12 mouse cellular contexts compared by ENCODE assay signal in the genomic region with DNA sequence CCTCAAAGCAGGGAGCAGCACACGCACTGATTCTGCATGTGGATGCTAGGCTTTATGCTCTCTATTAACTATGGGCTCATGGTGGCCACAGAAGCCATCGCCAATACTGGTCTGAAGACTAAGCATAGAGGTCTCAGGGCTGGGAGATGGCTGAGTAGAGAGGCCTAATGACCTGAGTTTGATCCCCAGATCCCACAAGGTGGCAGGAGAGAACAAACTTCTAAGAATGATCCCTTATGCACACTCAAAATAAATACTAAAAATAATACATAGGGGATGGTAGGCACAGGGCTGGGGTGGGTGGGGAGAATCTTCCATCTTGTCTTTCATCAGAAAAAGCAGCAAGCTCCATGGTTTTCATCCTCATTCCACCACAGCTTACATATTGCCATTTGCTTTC.
A peak's percentile ranks its signal among the peaks of the same experiment; 100 is the strongest.
DNase-seq lines count a peak whose midpoint lies in the region; ATAC-seq and TF ChIP-seq lines count a peak whose summit lies in the region.
"Had no signal": no experiment of that assay in that cellular context is flagged by ENCODE, and none has a peak within 500 bp of the region (broad histone marks: within the 10 kb centered on the region; RNA-seq: fewer than 3 reads in every experiment).

No protein-coding gene starts in this region.

- ATAC-seq in heart, postnatal 0 days (ENCODE audit: insufficient read depth, low read depth): peak; percentile 51
- ATAC-seq in liver, embryonic 14.5 days (ENCODE audit: insufficient read depth): no peak
- no peak for ATAC-seq in liver, embryonic 11.5 days (replicated peaks; ENCODE audit: low FRiP score)
- ATAC-seq in Patski: no peak
- ATAC-seq in megakaryocyte-erythroid progenitor cell, adult 5-6 weeks (replicated peaks; ENCODE audit: low FRiP score, low TSS enrichment, poor library complexity, severe bottlenecking): no peak

- peak; percentile 36 for DNase-seq in heart, postnatal 0 days (ENCODE audit: low spot score)
- DNase-seq in heart, embryonic 10.5 days (ENCODE audit: low spot score): no peak
- DNase-seq in liver, embryonic 14.5 days (ENCODE audit: low read depth in 3 of 3, low spot score in 3 of 3): no peak
- no peak for DNase-seq in liver, embryonic 11.5 days (ENCODE audit: low spot score)
- DNase-seq in 416B (ENCODE audit: low read depth): peak; percentile 61
- no peak for DNase-seq in Patski (ENCODE audit: low read depth, low spot score)
- DNase-seq in embryo, embryonic 10 days (ENCODE audit: low spot score): no peak
- DNase-seq: cerebellum, adult 11-12 months had no signal

- in situ Hi-C loops in Patski (cut with MboI; ENCODE audit: low pct_unique_long_range_greater_than_20kb): no loop called here

- no peak overlapping the region for H3K9ac ChIP-seq in heart, postnatal 0 days (replicated peaks; ENCODE audit: low read depth, low read length)
- H3K9ac ChIP-seq in liver, embryonic 14.5 days (replicated peaks): no peak overlapping the region
- no peak overlapping the region for H3K9ac ChIP-seq in liver, embryonic 11.5 days (ENCODE audit: low read depth, low read length)
- H3K9ac ChIP-seq: kidney, embryonic 15.5 days; limb, embryonic 12.5 days; lung, embryonic 15.5 days had no signal

- CTCF ChIA-PET in Patski (lab: Charles Lee): no interaction called here

- no peak overlapping the region for H3K27ac ChIP-seq in heart, postnatal 0 days (ENCODE audit: low read depth)
- no peak overlapping the region for H3K27ac ChIP-seq in heart, embryonic 10.5 days
- no peak overlapping the region for H3K27ac ChIP-seq in liver, embryonic 14.5 days
- H3K27ac ChIP-seq in liver, embryonic 11.5 days (ENCODE audit: low read depth, low read length): no peak overlapping the region
- H3K27ac ChIP-seq: kidney, embryonic 15.5 days; limb, embryonic 12.5 days; lung, embryonic 15.5 days had no signal

- no peak overlapping the region for H3K4me2 ChIP-seq in heart, postnatal 0 days (ENCODE audit: low read depth, low read length)
- no peak overlapping the region for H3K4me2 ChIP-seq in liver, embryonic 14.5 days (ENCODE audit: low read depth)
- no peak overlapping the region for H3K4me2 ChIP-seq in liver, embryonic 11.5 days
- H3K4me2 ChIP-seq: kidney, embryonic 15.5 days; limb, embryonic 12.5 days; lung, embryonic 15.5 days had no signal

- POLR2A ChIA-PET in Patski (lab: Charles Lee): no interaction called here

- TF ChIP-seq EP300 in heart, postnatal 0 days (IDR thresholded peaks at IDR 0.05; ENCODE audit: low read depth): no peak
- TF ChIP-seq EP300 in liver, embryonic 14.5 days (IDR thresholded peaks at IDR 0.05; ENCODE audit: low read depth): no peak

- H3K4me1 ChIP-seq in heart, postnatal 0 days (ENCODE audit: control insufficient read depth, insufficient read depth): no peaks in the 10 kb centered on the region
- peaks cover 5% of the 10 kb centered on the region; the same call in 1 of the 2 replicates for H3K4me1 ChIP-seq in heart, embryonic 10.5 days
- 0 out of 4 replicates have a peak, but pooled peaks cover 0 to 2% of the 10 kb centered on the region in 2 experiments for H3K4me1 ChIP-seq in liver, embryonic 14.5 days (replicated peaks; ENCODE audit: control insufficient read depth in 2 of 2, insufficient read depth in 2 of 2, low read length in 1 of 2)
- H3K4me1 ChIP-seq in liver, embryonic 11.5 days (replicated peaks; ENCODE audit: control insufficient read depth, insufficient read depth, low read length): peaks cover 4% of the 10 kb centered on the region; the same call in 1 of the 2 replicates
- H3K4me1 ChIP-seq: kidney, embryonic 15.5 days; lung, embryonic 15.5 days had no signal

- peaks cover 7% of the 10 kb centered on the region for H3K36me3 ChIP-seq in heart, postnatal 0 days (replicated peaks; ENCODE audit: control insufficient read depth, insufficient read depth, low read length)
- peaks cover 10% of the 10 kb centered on the region for H3K36me3 ChIP-seq in heart, embryonic 10.5 days
- no peaks in the 10 kb centered on the region for H3K36me3 ChIP-seq in liver, embryonic 14.5 days (replicated peaks; ENCODE audit: control insufficient read depth, insufficient read depth, low read depth)
- H3K36me3 ChIP-seq in liver, embryonic 11.5 days (ENCODE audit: control insufficient read depth, insufficient read depth, low read length): no peaks in the 10 kb centered on the region

- H3K4me3 ChIP-seq in heart, postnatal 0 days (ENCODE audit: low read depth, low read length): no peak overlapping the region
- H3K4me3 ChIP-seq in heart, embryonic 10.5 days: no peak overlapping the region
- no peak overlapping the region for H3K4me3 ChIP-seq in liver, embryonic 14.5 days (ENCODE audit: insufficient read depth in 1 of 2, low read depth in 2 of 2, low read length in 2 of 2)
- no peak overlapping the region for H3K4me3 ChIP-seq in liver, embryonic 11.5 days (ENCODE audit: low read depth, low read length)
- H3K4me3 ChIP-seq: kidney, embryonic 15.5 days; limb, embryonic 12.5 days; lung, embryonic 15.5 days had no signal

- WGBS in heart, postnatal 0 days: 90% methylated on average over 2 of the region's 2 CpGs
- WGBS in heart, embryonic 10.5 days: 89% methylated on average over 2 of the region's 2 CpGs
- WGBS in liver, embryonic 14.5 days (ENCODE audit: insufficient replicate concordance): 77% methylated on average over 2 of the region's 2 CpGs
- 94% methylated on average over 2 of the region's 2 CpGs for WGBS in liver, embryonic 11.5 days

- H3K9me3 ChIP-seq in heart, postnatal 0 days (replicated peaks; ENCODE audit: control insufficient read depth, low read length): no peaks in the 10 kb centered on the region
- no peaks in the 10 kb centered on the region for H3K9me3 ChIP-seq in heart, embryonic 10.5 days
- no peaks in the 10 kb centered on the region for H3K9me3 ChIP-seq in liver, embryonic 14.5 days (ENCODE audit: control insufficient read depth, low read length)
- H3K9me3 ChIP-seq in liver, embryonic 11.5 days (ENCODE audit: control insufficient read depth, low read length): no peaks in the 10 kb centered on the region
- H3K9me3 ChIP-seq: kidney, embryonic 15.5 days; limb, embryonic 12.5 days; lung, embryonic 15.5 days had no signal

- H3K27me3 ChIP-seq in heart, postnatal 0 days (ENCODE audit: control insufficient read depth, insufficient read depth, low read length): no peaks in the 10 kb centered on the region
- H3K27me3 ChIP-seq in heart, embryonic 10.5 days (ENCODE audit: insufficient read depth, poor library complexity, severe bottlenecking): no peaks in the 10 kb centered on the region
- H3K27me3 ChIP-seq in liver, embryonic 14.5 days (ENCODE audit: control insufficient read depth, insufficient read depth, low read length): no peaks in the 10 kb centered on the region
- no peaks in the 10 kb centered on the region for H3K27me3 ChIP-seq in liver, embryonic 11.5 days (replicated peaks; ENCODE audit: control insufficient read depth, insufficient read depth, low read length)
- no peaks in the 10 kb centered on the region for H3K27me3 ChIP-seq in Patski
- H3K27me3 ChIP-seq: kidney, embryonic 15.5 days; limb, embryonic 12.5 days; lung, embryonic 15.5 days had no signal

- peak; percentile 48 for TF ChIP-seq CTCF in heart, postnatal 0 days (IDR thresholded peaks at IDR 0.05; ENCODE audit: low read depth)
- TF ChIP-seq CTCF in liver, embryonic 14.5 days (IDR thresholded peaks at IDR 0.05; ENCODE audit: low read depth): 0 out of 2 replicates have a peak, but pooled peaks have one; percentile 4
- peak; percentile 39 for TF ChIP-seq CTCF in Patski (IDR thresholded peaks at IDR 0.05)

Comparison
In these comparisons a context has a peak if more than half of its experiments do, and no peak if none do; other contexts are left out.
1. DNase-seq: peak in heart, postnatal 0 days (single experiment) and 416B (single experiment); none in heart, embryonic 10.5 days (single experiment), liver, embryonic 14.5 days (0 of 3), liver, embryonic 11.5 days (single experiment), Patski (single experiment) and embryo, embryonic 10 days (single experiment).
2. Peak in every context shown above with its lines, with median percentiles within 50 percentile points of each other: CTCF ChIP-seq.